Mouse (Mus musculus): ENCODE measurements around the gene Ffar1.

- TF ChIP-seq CTCF (IDR thresholded peaks at IDR 0.05; ENCODE audit: borderline replicate concordance, insufficient read depth, low read depth, low read length) (no peak), POLR2A (IDR thresholded peaks at IDR 0.05; ENCODE audit: borderline replicate concordance, insufficient read depth, low read length) (no peak)
These were observed 3.6 kb downstream of the Ffar1 start for GRCm38 (mm10) chr7:30857746-30858145.
